In genomic region chr4:82385638-82386037, GRCm38 (mm10) we compare ENCODE assay signal across 11 mouse cellular contexts.
DNase-seq lines count a peak whose midpoint lies in the region; ATAC-seq and TF ChIP-seq lines count a peak whose summit lies in the region.
"Had no signal": no experiment of that assay in that cellular context is flagged by ENCODE, and none has a peak within 500 bp of the region (broad histone marks: within the 10 kb centered on the region; RNA-seq: fewer than 3 reads in every experiment).

No protein-coding gene starts in this region.

- ATAC-seq in forebrain, embryonic 12.5 days (ENCODE audit: low FRiP score): no peak
- ATAC-seq in forebrain, postnatal 0 days: no peak
- ATAC-seq in heart, embryonic 14.5 days (ENCODE audit: insufficient number of reproducible peaks, insufficient read depth, low FRiP score, low read depth): no peak
- ATAC-seq in lung, postnatal 0 days: no peak

- no peak overlapping the region for H3K9ac ChIP-seq in forebrain, embryonic 12.5 days
- no peak overlapping the region for H3K9ac ChIP-seq in forebrain, postnatal 0 days
- H3K9ac ChIP-seq in heart, embryonic 14.5 days (ENCODE audit: low read length): no peak overlapping the region
- H3K9ac ChIP-seq in lung, postnatal 0 days (replicated peaks; ENCODE audit: low read depth): no peak overlapping the region
- H3K9ac ChIP-seq: midbrain, embryonic 12.5 days had no signal

- TF ChIP-seq EP300 in lung, postnatal 0 days (IDR thresholded peaks at IDR 0.05): no peak

- H3K4me3 ChIP-seq in forebrain, embryonic 12.5 days (replicated peaks): no peak overlapping the region
- no peak overlapping the region for H3K4me3 ChIP-seq in forebrain, postnatal 0 days (ENCODE audit: low read depth, low read length)
- no peak overlapping the region for H3K4me3 ChIP-seq in heart, embryonic 14.5 days (ENCODE audit: control insufficient read depth in 1 of 2, insufficient read depth in 1 of 2, low read depth in 1 of 2, low read length in 2 of 2)
- no peak overlapping the region for H3K4me3 ChIP-seq in lung, postnatal 0 days (ENCODE audit: low read depth, low read length)
- H3K4me3 ChIP-seq: midbrain, embryonic 12.5 days had no signal

- H3K4me2 ChIP-seq in forebrain, embryonic 12.5 days: no peak overlapping the region
- H3K4me2 ChIP-seq in forebrain, postnatal 0 days (ENCODE audit: low read depth): no peak overlapping the region
- peak overlapping the region; percentile 35; the same call in 1 of the 2 replicates for H3K4me2 ChIP-seq in heart, embryonic 14.5 days (ENCODE audit: low read length)
- H3K4me2 ChIP-seq in lung, postnatal 0 days (replicated peaks; ENCODE audit: low read depth, low read length): no peak overlapping the region
- H3K4me2 ChIP-seq: midbrain, embryonic 12.5 days had no signal

- WGBS in forebrain, embryonic 12.5 days: 90% methylated on average over 4 of the region's 4 CpGs
- 82% methylated on average over 4 of the region's 4 CpGs for WGBS in forebrain, postnatal 0 days
- 36% methylated on average over 4 of the region's 4 CpGs for WGBS in heart, embryonic 14.5 days
- 40% methylated on average over 4 of the region's 4 CpGs for WGBS in lung, postnatal 0 days

- H3K4me1 ChIP-seq in forebrain, embryonic 12.5 days: peaks cover 19% of the 10 kb centered on the region
- peaks cover 19% of the 10 kb centered on the region for H3K4me1 ChIP-seq in forebrain, postnatal 0 days (ENCODE audit: insufficient read depth)
- H3K4me1 ChIP-seq in heart, embryonic 14.5 days (ENCODE audit: control insufficient read depth in 2 of 2, insufficient read depth in 2 of 2, low read length in 2 of 2): peaks cover 17 to 56% of the 10 kb centered on the region in 2 experiments
- H3K4me1 ChIP-seq in lung, postnatal 0 days (ENCODE audit: insufficient read depth, low read depth, low read length): peaks cover 28% of the 10 kb centered on the region; the same call in 1 of the 2 replicates

- TF ChIP-seq CTCF in forebrain, postnatal 0 days (IDR thresholded peaks at IDR 0.05; ENCODE audit: low read depth): no peak
- TF ChIP-seq CTCF in lung, postnatal 0 days (IDR thresholded peaks at IDR 0.05): no peak

- H3K27ac ChIP-seq in forebrain, embryonic 12.5 days: peak overlapping the region; percentile 80; the same call in 1 of the 2 replicates
- no peak overlapping the region for H3K27ac ChIP-seq in forebrain, postnatal 0 days (ENCODE audit: low read depth, low read length)
- peak overlapping the region; percentile 23 to 74; a peak in 3 of 4 replicates for H3K27ac ChIP-seq in heart, embryonic 14.5 days (replicated peaks in 1 of 2; ENCODE audit: control insufficient read depth in 1 of 2, insufficient read depth in 1 of 2, low read depth in 2 of 2, low read length in 2 of 2)
- H3K27ac ChIP-seq in lung, postnatal 0 days (ENCODE audit: low read length): peak overlapping the region; percentile 81
- H3K27ac ChIP-seq: midbrain, embryonic 12.5 days had no signal

- H3K36me3 ChIP-seq in forebrain, embryonic 12.5 days (replicated peaks): no peaks in the 10 kb centered on the region
- H3K36me3 ChIP-seq in forebrain, postnatal 0 days (ENCODE audit: insufficient read depth): no peaks in the 10 kb centered on the region
- H3K36me3 ChIP-seq in heart, embryonic 14.5 days (ENCODE audit: control insufficient read depth, insufficient read depth, low read length): peaks cover 18% of the 10 kb centered on the region; the same call in 1 of the 2 replicates
- no peaks in the 10 kb centered on the region for H3K36me3 ChIP-seq in lung, postnatal 0 days (ENCODE audit: insufficient read depth, low read length)
- H3K36me3 ChIP-seq: midbrain, embryonic 12.5 days had no signal

- no peaks in the 10 kb centered on the region for H3K9me3 ChIP-seq in forebrain, embryonic 12.5 days
- no peaks in the 10 kb centered on the region for H3K9me3 ChIP-seq in forebrain, postnatal 0 days (ENCODE audit: low read length)
- H3K9me3 ChIP-seq in heart, embryonic 14.5 days (ENCODE audit: control insufficient read depth, low read length): no peaks in the 10 kb centered on the region
- H3K9me3 ChIP-seq in lung, postnatal 0 days (ENCODE audit: low read length): no peaks in the 10 kb centered on the region
- H3K9me3 ChIP-seq: midbrain, embryonic 12.5 days had no signal

- H3K27me3 ChIP-seq in forebrain, embryonic 12.5 days: no peaks in the 10 kb centered on the region
- no peaks in the 10 kb centered on the region for H3K27me3 ChIP-seq in forebrain, postnatal 0 days (ENCODE audit: insufficient read depth, low read length)
- H3K27me3 ChIP-seq in heart, embryonic 14.5 days (ENCODE audit: control insufficient read depth, insufficient read depth, low read length): no peaks in the 10 kb centered on the region
- no peaks in the 10 kb centered on the region for H3K27me3 ChIP-seq in lung, postnatal 0 days (replicated peaks; ENCODE audit: insufficient read depth, low read length)
- H3K27me3 ChIP-seq: midbrain, embryonic 12.5 days had no signal

- intact Hi-C loops in heart, postnatal 25 days (cut with DNase I): no loop called here

- DNase-seq in forebrain, postnatal 0 days: no peak
- no peak for DNase-seq in heart, postnatal 25 days (ENCODE audit: low spot score)
- no peak for DNase-seq in lung, postnatal 0 days (ENCODE audit: low spot score)
- DNase-seq in lung, postnatal 4 days: no peak
- DNase-seq in spleen, postnatal 4 days (ENCODE audit: low spot score in 2 of 2): no peak
- DNase-seq in thymus, postnatal 25 days: no peak
- DNase-seq: adrenal gland, postnatal 25 days; kidney, adult 8-10 months had no signal
